Mouse (Mus musculus) stomach, postnatal 0 days (tissue): ENCODE measurements at regions not wholly inside any gene's neighbourhood (a gene's known extent, or its start where the extent isn't known, plus 50 kb on each side); places are given as distances from the start of the nearest gene placed in this dataset.

Experiments
- CTCF ChIP-seq: IDR thresholded peaks from 2 replicates; pipeline ENCODE4 v1.5.1; 2016; ENCODE audit warnings: antibody characterized with exemption, low read depth, mild to moderate bottlenecking, moderate library complexity
- EP300 ChIP-seq: optimal IDR thresholded peaks from 2 replicates; pipeline ENCODE3; 2016; ENCODE audit warnings: antibody characterized with exemption

- TF ChIP-seq CTCF, result peak; percentile 13; the same call in 1 of the 2 replicates
- no peak for TF ChIP-seq EP300
Observed at GRCm38 (mm10) chr13:107933598-107934571, 110.4 kb upstream of the Smim15 start.
